Mouse (Mus musculus) adrenal gland (tissue): Measurements from ENCODE around the gene Myl3.

Experiments used
- intact Hi-C: fragments of 180-260 bp; cut with DNase I; formaldehyde crosslinking; loops from one replicate; pipeline ENCODE4 v1.15.1; 2025

Gene Myl3

GRCm38 (mm10) chr9:110810051-110810450 is 68.4 kb downstream of the Myl3 start:
- intact Hi-C loops, result no loop called here

- intact Hi-C loops, result no loop called here
These were observed 72.1 kb downstream of the Myl3 start, which contains the start of gene Prss44 for GRCm38 (mm10) chr9:110813789-110814188. Gene Prss44, plus strand, starts transcription at chr9:110813994.
